8 mouse cellular contexts compared by ENCODE assay signal in genomic region chr2:173426191-173427065, GRCm38 (mm10).
A peak's percentile ranks its signal among the peaks of the same experiment; 100 is the strongest.
DNase-seq lines count a peak whose midpoint lies in the region; ATAC-seq and TF ChIP-seq lines count a peak whose summit lies in the region.
"Had no signal": no experiment of that assay in that cellular context is flagged by ENCODE, and none has a peak within 500 bp of the region (broad histone marks: within the 10 kb centered on the region; RNA-seq: fewer than 3 reads in every experiment).

No protein-coding gene starts in this region.

- DNase-seq in forebrain, postnatal 0 days, result no peak
- peak; percentile 69 for DNase-seq in thymus, postnatal 14 days
- no peak for DNase-seq in testis, postnatal 14 days (ENCODE audit: low spot score)
- DNase-seq in adrenal gland, adult 2 months, result no peak

- ATAC-seq in megakaryocyte, adult 5-6 weeks (ENCODE audit: poor library complexity, severe bottlenecking), result no peak
- ATAC-seq in forebrain, postnatal 0 days, result peak; percentile 73
- ATAC-seq in liver, embryonic 12.5 days, result peak; percentile 65

- WGBS in forebrain, postnatal 0 days, result 44% methylated on average over 16 of the region's 16 CpGs
- WGBS in liver, embryonic 12.5 days (ENCODE audit: insufficient replicate concordance), result 37% methylated on average over 16 of the region's 16 CpGs

- peaks cover 7% of the 10 kb centered on the region for H3K27me3 ChIP-seq in megakaryocyte, embryonic 14.5 days (replicated peaks)
- no peaks in the 10 kb centered on the region for H3K27me3 ChIP-seq in forebrain, postnatal 0 days (ENCODE audit: insufficient read depth, low read length)
- H3K27me3 ChIP-seq in liver, embryonic 12.5 days (replicated peaks), result no peaks in the 10 kb centered on the region
- H3K27me3 ChIP-seq: stomach, embryonic 15.5 days had no signal

- H3K9me3 ChIP-seq in megakaryocyte, embryonic 14.5 days, result peaks cover 18% of the 10 kb centered on the region
- no peaks in the 10 kb centered on the region for H3K9me3 ChIP-seq in forebrain, postnatal 0 days (ENCODE audit: low read length)
- H3K9me3 ChIP-seq in liver, embryonic 12.5 days (replicated peaks), result no peaks in the 10 kb centered on the region
- H3K9me3 ChIP-seq: stomach, embryonic 15.5 days had no signal

- no peak overlapping the region for H3K27ac ChIP-seq in forebrain, postnatal 0 days (ENCODE audit: low read depth, low read length)
- 0 out of 2 replicates have a peak overlapping the region, but pooled peaks have one; percentile 25 for H3K27ac ChIP-seq in liver, embryonic 12.5 days
- H3K27ac ChIP-seq: stomach, embryonic 15.5 days had no signal

- H3K9ac ChIP-seq in forebrain, postnatal 0 days, result no peak overlapping the region
- H3K9ac ChIP-seq in liver, embryonic 12.5 days, result no peak overlapping the region; the same call in 1 of the 2 replicates
- H3K9ac ChIP-seq: stomach, embryonic 15.5 days had no signal

- peaks cover 14% of the 10 kb centered on the region for H3K36me3 ChIP-seq in megakaryocyte, embryonic 14.5 days (replicated peaks; ENCODE audit: low read length)
- H3K36me3 ChIP-seq in forebrain, postnatal 0 days (ENCODE audit: insufficient read depth), result no peaks in the 10 kb centered on the region
- H3K36me3 ChIP-seq in liver, embryonic 12.5 days, result no peaks in the 10 kb centered on the region
- H3K36me3 ChIP-seq: stomach, embryonic 15.5 days had no signal

- TF ChIP-seq CTCF in forebrain, postnatal 0 days (IDR thresholded peaks at IDR 0.05; ENCODE audit: low read depth), result no peak

- peak overlapping the region; percentile 70 for H3K4me3 ChIP-seq in megakaryocyte, embryonic 14.5 days (replicated peaks)
- no peak overlapping the region for H3K4me3 ChIP-seq in forebrain, postnatal 0 days (ENCODE audit: low read depth, low read length)
- no peak overlapping the region for H3K4me3 ChIP-seq in liver, embryonic 12.5 days
- H3K4me3 ChIP-seq: stomach, embryonic 15.5 days had no signal

- peaks cover 66% of the 10 kb centered on the region for H3K4me1 ChIP-seq in megakaryocyte, embryonic 14.5 days
- no peaks in the 10 kb centered on the region for H3K4me1 ChIP-seq in forebrain, postnatal 0 days (ENCODE audit: insufficient read depth)
- H3K4me1 ChIP-seq in liver, embryonic 12.5 days, result peaks cover 11% of the 10 kb centered on the region

- no peak overlapping the region for H3K4me2 ChIP-seq in forebrain, postnatal 0 days (ENCODE audit: low read depth)
- H3K4me2 ChIP-seq in liver, embryonic 12.5 days, result no peak overlapping the region
- H3K4me2 ChIP-seq: stomach, embryonic 15.5 days had no signal
